Mouse (Mus musculus): ENCODE measurements at regions not wholly inside any gene's neighbourhood (a gene's known extent, or its start where the extent isn't known, plus 50 kb on each side); places are given as distances from the start of the nearest gene placed in this dataset.

GRCm38 (mm10) chr3:61740088-61740487, 374.3 kb upstream of the B430305J03Rik start:
- no peak for DNase-seq

- no peak for DNase-seq
Observed at GRCm38 (mm10) chr3:61738528-61738927, 372.8 kb upstream of the B430305J03Rik start.

GRCm38 (mm10) chr3:61716785-61717184, 351.0 kb upstream of the B430305J03Rik start:
- no peak for DNase-seq

- no peak for DNase-seq
Observed at GRCm38 (mm10) chr3:61687933-61688705, 322.4 kb upstream of the B430305J03Rik start.

- no peak for DNase-seq
Observed at GRCm38 (mm10) chr3:61670874-61671273, 305.1 kb upstream of the B430305J03Rik start.

GRCm38 (mm10) chr3:61656143-61656542, 290.4 kb upstream of the B430305J03Rik start:
- no peak for DNase-seq

GRCm38 (mm10) chr3:61628535-61628934, 262.8 kb upstream of the B430305J03Rik start:
- no peak for DNase-seq

- DNase-seq, result no peak
Observed at GRCm38 (mm10) chr3:61628099-61628498, 262.3 kb upstream of the B430305J03Rik start.

- DNase-seq, result no peak
Observed at GRCm38 (mm10) chr3:61623954-61624487, 258.3 kb upstream of the B430305J03Rik start.

GRCm38 (mm10) chr3:61605469-61605868, 239.7 kb upstream of the B430305J03Rik start:
- DNase-seq, result no peak

GRCm38 (mm10) chr3:61602891-61603290, 237.1 kb upstream of the B430305J03Rik start:
- DNase-seq, result no peak

- no peak for DNase-seq
Observed at GRCm38 (mm10) chr3:61595574-61595973, 229.8 kb upstream of the B430305J03Rik start.

GRCm38 (mm10) chr3:61592342-61592741, 226.6 kb upstream of the B430305J03Rik start:
- no peak for DNase-seq

GRCm38 (mm10) chr3:61583669-61584068, 217.9 kb upstream of the B430305J03Rik start:
- DNase-seq, result no peak

GRCm38 (mm10) chr3:61582927-61583326, 217.2 kb upstream of the B430305J03Rik start:
- DNase-seq, result no peak

- no peak for DNase-seq
Observed at GRCm38 (mm10) chr3:61580252-61580651, 214.5 kb upstream of the B430305J03Rik start.

- DNase-seq, result no peak
Observed at GRCm38 (mm10) chr3:61537113-61537512, 171.4 kb upstream of the B430305J03Rik start.

- no peak for DNase-seq
Observed at GRCm38 (mm10) chr3:61535751-61536150, 170.0 kb upstream of the B430305J03Rik start.

- no peak for DNase-seq
Observed at GRCm38 (mm10) chr3:61503178-61503577, 137.4 kb upstream of the B430305J03Rik start.

GRCm38 (mm10) chr3:61494835-61495234, 129.1 kb upstream of the B430305J03Rik start:
- DNase-seq, result no peak

GRCm38 (mm10) chr3:61486808-61487389, 121.1 kb upstream of the B430305J03Rik start:
- no peak for DNase-seq

- DNase-seq, result no peak
Observed at GRCm38 (mm10) chr3:61478861-61479584, 113.3 kb upstream of the B430305J03Rik start.

GRCm38 (mm10) chr3:61475018-61475417, 109.3 kb upstream of the B430305J03Rik start:
- DNase-seq, result peak; percentile 31
